Mouse (Mus musculus): ENCODE measurements around the gene Rd3l.
A peak's percentile ranks its signal among the peaks of the same experiment; 100 is the strongest.

Gene Rd3l

DNA sequence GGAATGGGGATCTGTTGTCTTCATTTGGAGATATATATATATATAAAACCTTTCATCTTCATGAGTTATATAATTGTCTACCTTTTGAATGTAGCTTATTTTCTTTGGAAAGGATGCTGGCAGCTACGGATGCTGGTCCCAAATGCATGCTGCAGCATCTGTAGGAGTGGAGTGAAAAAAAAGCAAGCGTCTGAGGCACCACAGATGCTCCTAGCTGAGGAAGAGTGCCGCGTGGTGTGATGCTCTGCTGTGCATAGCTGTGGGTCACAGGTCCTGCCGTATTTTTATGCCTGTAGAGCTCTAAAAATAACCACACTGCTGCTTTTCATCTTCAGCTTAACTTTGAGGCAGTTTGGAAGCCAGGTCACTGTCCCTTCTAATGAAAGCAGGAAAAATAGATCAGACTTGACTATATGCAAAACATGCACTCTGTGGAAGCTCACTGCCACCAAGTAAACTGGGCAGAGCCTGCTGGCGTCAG lies at the start of gene Rd3l:
Gene Rd3l (minus strand): TSS at position 431 of the 481 bp plus-strand sequence.
- DNase-seq (ENCODE audit: inconsistent age in 2 of 2, low spot score in 1 of 2): no peak

DNA sequence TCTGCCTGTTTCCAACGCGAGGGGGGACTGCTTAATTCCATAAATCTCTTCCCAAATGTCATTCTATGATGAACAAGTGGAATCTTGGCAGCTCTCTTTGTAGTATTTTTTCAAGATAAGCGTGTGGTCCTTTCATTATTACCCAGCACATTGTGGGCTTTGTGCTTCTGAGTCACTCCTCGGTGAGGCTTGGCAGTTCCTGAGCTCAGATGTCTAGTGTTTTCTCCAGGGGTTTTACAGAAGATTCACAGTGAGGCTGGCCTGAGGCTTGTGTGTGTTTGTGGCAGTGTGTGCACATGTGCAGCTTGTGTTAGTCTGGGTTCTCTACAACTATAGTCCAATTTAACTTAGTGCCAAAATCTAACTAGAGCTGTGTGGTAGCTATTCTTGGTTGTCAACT lies 46.3 kb upstream of the Rd3l start:
- DNase-seq (ENCODE audit: inconsistent age in 2 of 2, low spot score in 1 of 2): no peak

DNA sequence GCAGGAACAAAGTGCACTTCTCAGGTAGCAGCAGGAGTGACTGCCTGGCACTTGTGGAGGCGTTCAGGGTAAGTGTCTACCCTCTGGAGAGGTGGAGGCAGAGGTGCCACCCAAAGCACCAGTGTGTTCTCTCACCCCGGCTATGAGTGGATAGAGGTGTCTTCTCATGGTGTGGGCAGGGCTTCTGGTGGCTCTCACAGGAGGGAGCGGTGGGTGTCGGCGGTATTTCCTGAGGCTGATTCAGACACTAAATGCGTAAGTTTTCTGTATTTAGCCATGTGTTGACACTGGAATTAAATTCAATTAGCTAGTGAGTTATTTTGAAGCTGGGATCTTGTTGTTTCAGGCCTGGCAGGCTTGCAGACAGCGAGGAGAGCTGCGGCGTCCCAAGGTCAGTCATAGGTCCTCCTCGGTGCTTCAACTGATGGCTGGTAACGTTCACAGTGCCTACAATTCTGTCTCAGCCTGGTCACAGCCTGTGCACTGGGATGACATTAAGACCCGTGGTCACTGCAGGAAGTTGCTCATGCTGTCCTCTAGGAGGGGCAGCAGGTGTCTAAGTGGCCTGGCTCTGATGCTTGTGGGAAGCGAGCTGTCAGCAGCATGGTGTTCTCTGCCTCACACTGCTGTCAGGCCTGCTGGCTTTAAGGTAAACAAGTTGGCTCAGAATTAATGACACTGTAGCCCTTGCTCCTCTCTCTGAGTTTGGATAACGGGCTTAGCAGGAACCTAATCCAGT lies 45.0 kb upstream of the Rd3l start:
- no peak for DNase-seq (ENCODE audit: inconsistent age in 2 of 2, low spot score in 1 of 2)

DNA sequence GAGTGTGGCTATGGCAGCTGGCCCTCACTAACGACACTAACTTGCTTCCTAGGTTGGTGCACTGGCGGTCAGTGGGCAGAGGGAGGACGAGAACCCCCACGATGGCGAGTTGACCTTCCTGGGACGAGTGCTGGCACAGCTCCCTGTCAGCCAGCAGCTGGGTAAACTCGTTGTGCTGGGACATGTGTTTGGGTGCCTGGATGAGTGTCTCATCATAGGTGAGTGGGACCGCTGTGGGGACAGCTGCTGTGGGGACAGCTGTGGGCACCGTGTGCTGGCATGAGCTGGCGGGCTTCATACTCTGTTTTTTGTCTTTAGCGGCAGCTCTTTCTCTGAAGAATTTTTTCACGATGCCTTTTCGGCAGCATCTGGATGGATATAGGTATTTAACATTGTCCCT lies 44.3 kb upstream of the Rd3l start:
- DNase-seq (ENCODE audit: inconsistent age in 2 of 2, low spot score in 1 of 2): no peak

DNA sequence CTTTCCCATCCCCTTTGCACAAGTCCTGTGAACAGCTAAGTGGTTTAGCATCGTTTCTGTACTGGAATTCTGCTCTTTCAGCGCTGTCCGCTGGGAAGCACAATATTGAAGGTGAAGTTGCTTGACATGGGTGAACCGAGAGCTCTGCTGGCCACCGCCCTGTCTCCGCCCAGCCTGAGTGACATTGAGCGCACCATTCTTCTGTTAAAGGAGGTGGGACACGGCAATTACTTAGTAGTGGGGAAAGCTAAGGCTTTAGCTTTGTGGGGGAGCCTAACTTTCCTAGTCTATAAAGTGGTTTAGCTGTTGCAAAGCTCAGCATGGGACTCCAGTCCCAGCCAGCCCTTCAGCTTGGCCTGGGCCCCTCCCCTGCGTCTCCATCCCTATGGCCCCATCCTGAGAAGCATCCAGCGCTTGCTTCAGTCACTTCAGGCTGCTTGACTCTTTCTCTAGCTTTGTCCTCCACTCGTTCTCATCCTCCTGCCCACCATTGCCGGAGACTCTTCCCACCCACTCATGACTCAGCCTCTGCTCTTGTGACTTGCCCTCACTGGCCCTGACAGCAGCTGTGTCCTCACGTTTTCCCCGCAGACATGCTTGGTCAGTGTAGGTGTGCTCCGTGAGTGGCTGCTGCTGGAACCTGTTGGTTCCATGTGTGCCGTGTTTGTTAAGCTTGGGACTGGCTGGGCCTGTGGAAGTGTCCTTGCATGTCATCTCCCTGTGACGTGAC lies 43.6 kb upstream of the Rd3l start:
- no peak for DNase-seq (ENCODE audit: inconsistent age in 2 of 2, low spot score in 1 of 2)

DNA sequence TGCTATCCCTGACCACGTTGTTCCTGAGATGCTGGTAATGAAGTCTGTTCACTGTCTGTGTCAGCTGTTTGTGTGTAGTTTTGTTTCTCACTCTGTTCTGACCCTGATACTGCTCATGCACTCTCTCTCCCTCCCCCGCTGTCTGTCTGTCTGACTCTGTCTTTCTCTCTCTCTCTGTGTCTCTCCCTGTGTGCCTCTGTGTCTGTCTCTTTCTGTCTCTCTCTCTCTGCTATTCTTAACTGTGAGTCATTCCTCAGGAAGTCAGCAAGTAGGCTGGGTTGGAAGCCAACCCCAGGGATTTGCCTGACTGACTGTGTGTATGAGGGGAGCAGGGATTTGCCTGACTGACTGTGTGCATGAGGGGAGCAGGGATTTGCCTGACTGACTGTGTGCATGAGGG lies 42.2 kb upstream of the Rd3l start:
- no peak for DNase-seq (ENCODE audit: inconsistent age in 2 of 2, low spot score in 1 of 2)

DNA sequence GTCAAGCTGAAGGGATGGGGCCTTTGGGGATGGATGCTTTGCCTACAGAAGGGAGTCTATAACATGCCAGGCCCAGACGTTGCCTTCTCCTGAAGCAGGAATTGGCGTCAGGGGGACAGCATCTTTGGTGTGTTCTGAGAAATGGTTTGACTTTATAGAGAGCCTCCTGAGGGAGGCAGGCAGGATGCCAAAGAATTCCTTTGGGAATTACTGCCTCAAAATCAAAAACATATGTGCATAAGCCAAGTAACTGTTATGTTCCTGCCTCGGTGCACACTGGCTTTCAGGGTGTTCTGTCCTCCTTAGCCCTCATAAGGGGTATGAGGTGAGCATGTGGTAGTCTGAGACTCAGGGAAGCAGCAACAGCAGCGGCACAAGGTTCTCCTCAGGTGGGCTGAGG lies 35.2 kb upstream of the Rd3l start:
- DNase-seq (ENCODE audit: inconsistent age in 2 of 2, low spot score in 1 of 2): no peak

DNA sequence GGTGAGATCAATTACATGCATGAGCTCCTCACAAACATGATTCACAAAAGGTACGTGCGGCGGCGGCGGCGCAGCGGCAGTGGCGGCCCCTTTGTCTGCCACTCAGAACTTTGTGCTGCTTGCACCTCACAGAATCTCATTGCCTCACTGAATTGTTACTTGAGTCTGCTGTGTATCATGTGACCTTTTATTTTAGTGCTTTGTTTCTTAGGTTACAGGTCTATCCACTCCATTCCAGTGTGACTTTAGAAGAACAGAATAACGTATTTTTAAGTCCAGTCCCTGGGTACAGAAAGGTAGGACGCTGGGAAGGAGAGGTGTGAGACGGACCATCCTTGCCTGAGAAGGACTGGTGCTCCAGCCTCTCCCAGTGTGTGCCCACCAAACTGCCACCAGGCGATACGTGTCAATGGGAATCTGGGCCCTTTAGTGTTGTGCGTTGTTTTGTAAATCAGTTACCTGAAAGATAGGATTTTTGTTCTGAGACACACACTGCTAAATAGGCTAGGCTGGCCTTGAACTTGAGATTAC lies 32.2 kb upstream of the Rd3l start:
- DNase-seq (ENCODE audit: inconsistent age in 2 of 2, low spot score in 1 of 2): no peak

DNA sequence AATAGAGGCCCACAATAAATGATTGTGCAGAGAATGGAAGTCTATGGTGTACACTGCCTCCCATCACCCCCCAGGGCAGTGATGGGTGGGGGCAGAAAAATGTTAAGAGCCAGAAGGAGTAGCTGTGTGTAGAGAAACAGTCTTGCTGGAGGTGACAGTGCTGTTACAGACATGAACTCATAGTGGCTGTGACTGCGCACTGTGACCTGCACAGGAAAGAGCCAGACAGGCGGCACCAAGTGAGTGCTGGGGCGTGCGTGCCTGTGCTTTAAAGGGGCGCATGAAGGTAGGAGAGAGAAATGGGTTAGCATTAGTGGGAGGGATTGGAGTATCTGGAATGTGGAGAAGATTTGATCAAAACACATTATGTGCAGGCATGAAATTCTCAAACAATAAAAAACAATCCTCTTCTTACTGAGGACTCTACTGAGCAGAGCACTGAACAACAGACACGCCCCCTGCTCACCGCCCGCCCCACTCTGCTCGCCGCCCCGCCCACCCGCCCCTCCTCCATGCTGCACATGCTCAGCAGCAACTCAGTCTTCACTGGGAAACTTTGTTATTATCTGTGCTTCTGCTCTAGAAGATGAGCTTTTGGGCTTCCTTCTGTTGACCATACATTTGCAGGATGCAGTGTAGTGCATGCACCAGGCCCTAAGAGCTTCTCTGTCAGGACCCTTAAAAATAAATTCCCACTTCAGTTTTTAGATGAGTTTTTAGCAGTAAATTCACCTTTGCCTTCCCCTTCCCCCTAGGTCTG lies 31.6 kb upstream of the Rd3l start:
- no peak for DNase-seq (ENCODE audit: inconsistent age in 2 of 2, low spot score in 1 of 2)

DNA sequence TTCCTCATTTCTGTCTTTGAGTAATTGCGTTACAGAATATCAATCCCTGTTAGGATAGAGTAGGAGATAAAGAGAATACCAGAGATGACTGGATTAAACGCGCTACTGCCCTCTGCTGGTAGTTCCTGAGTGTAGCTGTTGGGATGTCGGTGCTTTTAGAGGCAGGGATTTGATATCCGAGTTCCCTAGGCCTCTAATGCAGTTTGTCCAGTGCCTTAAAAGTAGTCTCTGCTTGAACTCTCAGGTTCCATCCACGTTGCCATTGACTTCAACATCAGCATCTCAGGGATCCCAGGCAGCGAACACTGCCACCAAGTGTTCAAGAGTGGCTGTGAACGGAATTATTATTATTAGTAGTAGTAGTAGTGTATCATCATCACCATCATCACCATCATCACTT lies 20.1 kb upstream of the Rd3l start:
- DNase-seq (ENCODE audit: inconsistent age in 2 of 2, low spot score in 1 of 2): peak; percentile 60 to 91

DNA sequence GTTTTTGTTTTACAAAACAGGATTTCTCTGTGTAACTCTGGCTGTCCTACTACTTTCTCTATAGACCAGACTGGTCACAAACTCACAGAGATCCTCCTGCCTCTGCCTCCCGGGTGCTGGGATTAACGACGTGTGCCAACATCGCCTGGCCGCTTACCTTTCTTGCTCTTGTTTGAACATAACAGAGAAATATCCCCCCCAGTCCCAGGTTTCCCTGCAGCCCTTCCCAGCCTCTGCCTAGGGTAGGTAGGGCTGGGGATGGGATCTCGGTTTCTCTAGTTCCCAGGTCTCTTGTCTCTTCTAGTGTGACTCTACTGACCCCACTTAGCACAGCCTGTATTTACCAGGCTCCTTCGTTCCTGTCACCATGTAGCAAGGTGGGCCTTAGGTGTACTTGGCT lies 18.6 kb upstream of the Rd3l start:
- DNase-seq (ENCODE audit: inconsistent age in 2 of 2, low spot score in 1 of 2): no peak

DNA sequence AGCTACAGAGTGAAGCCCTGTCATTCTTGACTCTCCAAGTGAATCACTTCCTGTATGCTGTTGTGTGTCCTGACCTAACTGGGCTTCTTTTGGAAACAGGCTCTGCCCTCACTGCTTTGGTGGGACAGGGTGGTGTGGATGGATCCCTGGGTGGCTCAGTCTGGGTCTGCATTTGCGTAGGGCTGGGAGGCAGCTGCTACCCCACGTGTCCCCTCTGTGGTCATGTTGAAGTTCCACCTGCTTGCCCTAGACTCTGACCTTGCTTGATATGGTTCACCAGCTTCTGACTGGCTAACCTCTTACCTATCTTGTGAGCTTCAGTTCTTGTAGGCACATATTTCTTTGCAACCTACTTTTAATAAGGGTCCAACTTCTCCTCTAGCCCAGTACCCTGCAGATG lies 14.0 kb upstream of the Rd3l start:
- DNase-seq (ENCODE audit: inconsistent age in 2 of 2, low spot score in 1 of 2): no peak

DNA sequence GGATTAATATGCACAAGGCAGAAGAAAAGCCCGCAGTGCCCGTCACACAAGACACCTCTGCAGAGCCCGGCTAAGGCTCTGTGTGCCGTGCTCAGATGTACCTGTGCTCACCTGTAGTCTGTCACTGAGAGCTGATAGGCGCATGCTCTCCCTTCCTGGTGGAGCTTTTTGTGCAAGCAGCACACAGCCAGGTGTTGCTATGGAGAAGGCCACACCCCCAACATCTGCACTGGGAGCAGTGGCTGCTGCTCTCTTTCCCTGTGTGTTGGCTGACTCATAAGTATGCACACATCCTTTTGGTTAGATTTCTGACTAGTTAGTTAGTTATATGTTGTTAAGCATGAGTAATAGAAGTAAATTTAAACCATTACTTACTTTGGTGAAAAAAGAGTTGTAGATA lies 11.5 kb upstream of the Rd3l start:
- DNase-seq (ENCODE audit: inconsistent age in 2 of 2, low spot score in 1 of 2): no peak

DNA sequence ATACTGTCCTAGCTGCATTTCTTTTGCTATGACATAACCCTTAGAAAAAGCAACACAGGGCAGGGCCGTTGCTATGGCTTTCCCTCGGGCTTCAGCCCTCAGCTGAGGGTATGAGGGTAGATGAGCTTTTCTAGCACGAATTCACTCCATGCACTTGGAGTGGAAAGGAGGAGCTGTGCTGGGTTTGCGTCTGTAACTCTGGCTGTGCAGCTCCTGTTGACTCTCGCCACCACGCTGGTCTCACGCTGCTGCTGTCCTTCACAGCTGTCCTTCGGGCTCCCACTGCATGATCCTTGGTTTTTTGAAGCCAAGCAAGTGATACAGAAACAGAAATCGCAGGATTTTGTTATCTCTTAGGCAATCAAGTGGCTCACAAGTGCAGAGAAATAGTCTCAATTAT lies 5.6 kb upstream of the Rd3l start:
- peak; percentile 23 to 78 for DNase-seq (ENCODE audit: inconsistent age in 2 of 2, low spot score in 1 of 2)

DNA sequence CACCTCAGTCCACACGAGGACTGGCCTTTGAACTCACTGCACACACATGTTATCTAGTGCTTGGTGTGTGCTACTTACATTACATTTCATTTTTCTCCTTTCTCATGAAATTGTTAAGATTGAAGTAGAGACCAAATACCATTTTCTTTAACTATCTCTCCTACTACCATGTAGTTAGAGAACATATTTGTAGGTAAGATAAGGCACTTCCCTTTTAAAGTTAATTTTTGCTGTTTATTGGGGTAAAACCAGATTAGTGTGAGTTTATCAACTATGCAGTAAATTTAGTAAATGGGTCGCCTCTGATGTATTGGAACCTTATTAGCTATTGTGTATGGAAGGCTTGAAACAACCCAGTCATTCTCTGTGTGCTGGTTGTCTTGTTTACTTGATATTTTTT lies 2.0 kb upstream of the Rd3l start:
- DNase-seq (ENCODE audit: inconsistent age in 2 of 2, low spot score in 1 of 2): no peak

DNA sequence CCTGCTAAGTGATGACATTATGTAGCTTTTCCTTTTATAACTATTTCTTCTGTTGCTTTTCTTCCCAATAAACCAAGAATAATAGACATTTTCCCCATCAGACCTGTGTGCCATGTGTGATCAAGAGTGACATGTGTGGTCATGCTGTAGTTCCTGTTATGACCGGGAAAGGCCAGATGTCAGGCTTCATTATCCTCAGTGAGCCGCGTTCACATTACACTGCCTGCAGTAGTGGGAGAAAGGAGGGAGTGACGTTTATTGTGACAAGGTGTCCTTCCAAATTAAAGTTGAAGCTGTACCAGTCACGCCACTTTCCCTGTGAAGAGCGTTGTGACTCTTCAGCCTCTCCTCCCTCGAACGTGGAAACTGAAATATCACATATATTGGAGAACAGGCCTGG lies 714 bp upstream of the Rd3l start:
- no peak for DNase-seq (ENCODE audit: inconsistent age in 2 of 2, low spot score in 1 of 2)

DNA sequence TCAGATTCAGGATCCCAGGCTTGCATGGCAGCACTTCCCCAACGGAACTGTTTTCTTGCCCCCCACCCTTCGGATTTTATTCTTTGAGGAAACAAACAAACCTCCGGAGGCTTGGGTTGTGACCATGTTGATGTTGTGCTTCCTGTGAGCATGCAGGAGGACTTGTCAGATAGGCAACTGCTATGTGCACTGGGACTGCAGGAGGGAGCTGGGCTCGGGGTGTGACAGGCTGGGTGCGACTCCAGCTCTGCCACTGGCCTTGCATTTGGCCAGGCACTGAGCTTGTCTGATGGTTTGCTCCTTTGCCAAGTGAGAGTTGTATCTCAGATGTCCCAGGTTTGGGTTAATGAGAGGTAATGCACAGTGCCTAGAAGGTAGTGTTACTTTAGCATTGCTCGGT lies 2.8 kb downstream of the Rd3l start:
- DNase-seq (ENCODE audit: inconsistent age in 2 of 2, low spot score in 1 of 2): no peak

DNA sequence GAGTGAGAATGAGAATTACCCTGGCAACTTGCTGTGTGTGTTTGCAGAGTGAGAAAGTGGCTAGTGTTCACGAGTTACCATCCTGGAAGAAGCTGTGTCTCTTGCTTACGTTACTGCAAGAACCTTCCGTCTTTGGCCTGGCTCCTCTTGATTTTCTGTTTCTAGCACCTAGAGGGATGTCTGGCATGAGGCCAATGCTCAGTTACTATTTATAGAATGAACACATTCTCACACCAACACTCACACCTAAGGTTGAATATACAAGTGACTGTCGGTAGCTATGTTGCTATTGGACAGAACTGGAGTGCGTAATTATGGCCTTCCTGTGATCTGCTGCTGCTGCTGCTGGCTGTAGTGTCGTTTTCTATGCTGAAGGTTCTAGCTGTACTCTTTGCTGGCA lies 4.0 kb downstream of the Rd3l start:
- DNase-seq (ENCODE audit: inconsistent age in 2 of 2, low spot score in 1 of 2): no peak

DNA sequence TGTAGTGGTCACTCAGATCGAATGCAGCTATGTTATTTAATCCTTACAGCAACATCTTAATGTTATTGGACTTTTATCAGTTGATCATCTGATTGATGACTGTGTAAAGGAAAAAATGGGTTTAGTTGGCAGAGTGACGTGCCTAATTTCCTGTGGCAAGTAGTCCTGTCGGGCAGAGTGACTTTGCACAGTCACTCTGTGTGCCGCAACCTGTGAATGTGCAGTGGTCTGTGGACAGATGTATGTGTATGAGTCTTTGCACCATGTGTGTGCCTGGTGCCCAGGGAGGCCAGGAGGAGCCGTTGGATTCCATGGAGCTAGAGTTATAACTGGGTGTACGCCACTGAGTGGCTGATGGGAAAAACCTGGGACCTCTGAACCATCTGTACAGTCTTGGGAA lies 6.5 kb downstream of the Rd3l start:
- no peak for DNase-seq (ENCODE audit: inconsistent age in 2 of 2, low spot score in 1 of 2)

DNA sequence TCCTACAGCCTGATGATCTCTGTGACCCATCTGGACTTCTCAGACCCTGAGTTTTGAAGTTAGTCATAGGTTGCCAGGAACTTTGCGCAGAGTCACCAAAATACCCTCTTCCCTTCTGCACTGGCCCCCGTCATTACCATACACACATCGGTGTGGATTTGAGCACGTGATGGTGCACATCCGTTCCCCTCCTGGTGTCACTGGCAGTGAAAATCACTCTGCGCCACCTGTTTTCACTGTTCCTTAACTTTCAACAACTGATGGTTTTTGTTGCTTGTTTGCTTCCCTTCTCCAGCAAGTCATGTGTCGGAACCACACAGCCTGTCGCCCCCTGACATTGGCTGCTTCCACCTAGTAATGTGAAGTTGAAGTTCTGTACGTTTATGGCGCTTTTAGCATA lies 8.6 kb downstream of the Rd3l start:
- no peak for DNase-seq (ENCODE audit: inconsistent age in 2 of 2, low spot score in 1 of 2)

DNA sequence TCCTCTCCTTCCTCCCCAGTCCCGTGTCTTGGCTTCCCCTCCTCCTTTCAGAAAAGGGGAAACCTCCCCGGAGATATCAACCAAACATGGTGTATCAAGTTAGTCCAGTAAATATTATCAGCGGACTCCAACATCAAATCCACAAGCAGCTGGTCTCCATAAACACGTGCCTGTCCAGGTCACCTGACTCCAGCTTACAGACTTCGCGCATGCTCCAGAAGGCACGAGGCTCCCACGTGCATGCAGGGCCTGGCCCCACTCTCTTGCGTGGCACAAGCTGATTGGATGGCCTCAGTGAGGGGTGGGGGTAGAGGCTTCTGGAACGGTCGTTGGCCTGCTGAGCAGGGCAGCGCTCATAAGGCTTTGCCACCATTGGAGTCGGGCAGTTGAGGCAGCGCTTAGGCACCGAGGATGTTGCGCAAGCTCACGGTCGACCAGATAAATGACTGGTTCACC lies 9.9 kb downstream of the Rd3l start, which contains the start of gene Tdrd9:
Gene Tdrd9 (plus strand): TSS at position 329 of the 456 bp plus-strand sequence.
- DNase-seq (ENCODE audit: inconsistent age in 2 of 2, low spot score in 1 of 2): no peak

DNA sequence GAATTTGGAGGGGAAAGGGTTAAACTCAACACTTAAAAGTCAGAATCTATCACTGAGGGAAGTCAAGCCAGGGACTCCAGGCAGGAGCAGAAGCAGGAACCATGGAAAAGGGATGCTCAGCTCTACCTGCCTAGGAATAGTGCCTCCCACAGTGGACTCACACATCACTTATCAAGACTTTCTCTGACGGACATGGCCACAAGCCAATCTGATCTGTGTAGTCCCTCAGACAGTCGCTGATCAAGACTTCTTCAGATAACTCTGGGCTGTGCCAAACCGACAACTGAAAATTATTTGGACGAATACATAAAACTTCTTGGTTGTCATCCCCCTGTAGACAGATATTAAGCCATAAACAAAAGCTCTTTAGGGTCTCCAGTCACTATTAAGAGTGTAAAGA lies 11.0 kb downstream of the Rd3l start:
- no peak for DNase-seq (ENCODE audit: inconsistent age in 2 of 2, low spot score in 1 of 2)
